Mouse (Mus musculus) CH12.LX (cell line): ENCODE results near the gene Rps2. TPM values are rescaled to one million over a fixed set of nuclear protein-coding genes. Genes with fewer than 3 reads are reported as not detected.

Experiments
- DNase-seq: peaks from one replicate; pipeline ENCODE4 v3.0.0-alpha.2; 2013; ENCODE audit errors: extremely low read depth
- H3K27ac ChIP-seq: 2 replicates; pipeline ENCODE4 v1.5.1; 2012; ENCODE audit warnings: low read depth, mild to moderate bottlenecking, control low read depth, moderate library complexity; ENCODE audit not compliant: insufficient read depth
- H3K27me3 ChIP-seq: replicated peaks from 2 replicates; pipeline ENCODE3; 2012; ENCODE audit warnings: inconsistent platforms
- H3K36me3 ChIP-seq, 2 experiments: replicated peaks in 1 of 2; 2 replicates each; pipeline versions ENCODE3 to v1.6.1; 2012; ENCODE audit warnings: inconsistent platforms in 1 of 2, low read length in 1 of 2, mild to moderate bottlenecking in 1 of 2, mixed read lengths in 1 of 2, moderate library complexity in 1 of 2; ENCODE audit not compliant: control insufficient read depth in 1 of 2, insufficient read depth in 1 of 2
- H3K4me1 ChIP-seq, 2 experiments: 2 replicates each; pipeline ENCODE4 v1.6.1; 2012; ENCODE audit warnings: inconsistent platforms in 1 of 2, moderate library complexity in 1 of 2; ENCODE audit not compliant: insufficient read depth in 2 of 2, control insufficient read depth in 1 of 2
- H3K4me2 ChIP-seq: 2 replicates; pipeline ENCODE4 v1.6.1; 2012; ENCODE audit warnings: low read depth, mild to moderate bottlenecking, control low read depth; ENCODE audit not compliant: poor library complexity, insufficient read depth, severe bottlenecking
- H3K4me3 ChIP-seq, 3 experiments: fragments of 150-350 bp in 1 of 3; sonication (generic) in 1 of 3; replicated peaks in 1 of 3; 2 replicates each; pipeline versions ENCODE3 to v1.5.1; 2011 to 2012; ENCODE audit warnings: low read depth in 2 of 3, low read length in 2 of 3, mild to moderate bottlenecking in 2 of 3, moderate library complexity in 2 of 3, control low read depth in 1 of 3, improper control_type of control experiment in 1 of 3, inconsistent platforms in 1 of 3, mixed read lengths in 1 of 3; ENCODE audit not compliant: poor library complexity in 1 of 3
- H3K79me2 ChIP-seq: replicated peaks from 2 replicates; pipeline ENCODE4 v1.6.1; 2012; ENCODE audit warnings: mild to moderate bottlenecking, moderate library complexity; ENCODE audit not compliant: control insufficient read depth, poor library complexity, insufficient read depth, severe bottlenecking; ENCODE audit errors: extremely low read depth
- H3K9ac ChIP-seq: 2 replicates; pipeline ENCODE4 v1.6.1; 2012; ENCODE audit warnings: low read depth, mild to moderate bottlenecking, control low read depth, moderate library complexity; ENCODE audit not compliant: insufficient read depth
- H3K9me3 ChIP-seq: replicated peaks from 2 replicates; pipeline ENCODE3; 2012; ENCODE audit warnings: low read length, inconsistent platforms, mixed read lengths
- BHLHE40 ChIP-seq: IDR thresholded peaks from 2 replicates; pipeline ENCODE4 v1.6.1; 2011; ENCODE audit warnings: mild to moderate bottlenecking, low read depth, low read length, improper control_type of control experiment
- CHD1 ChIP-seq: IDR thresholded peaks from 2 replicates; pipeline ENCODE4 v1.6.1; 2012; ENCODE audit warnings: low read depth, low read length, improper control_type of control experiment, inconsistent platforms
- CHD2 ChIP-seq: IDR thresholded peaks from 2 replicates; pipeline ENCODE4 v1.6.1; 2011; ENCODE audit warnings: low read length, improper control_type of control experiment
- ELF1 ChIP-seq: IDR thresholded peaks from 2 replicates; pipeline ENCODE4 v1.6.1; 2014; ENCODE audit warnings: low read depth, mild to moderate bottlenecking, inconsistent platforms, low read length, improper control_type of control experiment
- EP300 ChIP-seq: IDR thresholded peaks from 2 replicates; pipeline ENCODE4 v1.6.1; 2011; ENCODE audit warnings: low read length, improper control_type of control experiment
- ETS1 ChIP-seq: conservative IDR thresholded peaks from 2 replicates; pipeline ENCODE4 v1.6.1; 2012; ENCODE audit warnings: low read depth, mild to moderate bottlenecking, inconsistent platforms, low read length, improper control_type of control experiment, moderate library complexity
- HCFC1 ChIP-seq: IDR thresholded peaks from 2 replicates; pipeline ENCODE4 v1.6.1; 2012; ENCODE audit warnings: low read depth, mild to moderate bottlenecking, inconsistent platforms, low read length, improper control_type of control experiment
- IRF4 ChIP-seq: IDR thresholded peaks from 2 replicates; pipeline ENCODE4 v1.6.1; 2014; ENCODE audit warnings: low read depth, mild to moderate bottlenecking, inconsistent platforms, low read length, improper control_type of control experiment
- JUN ChIP-seq: IDR thresholded peaks from 2 replicates; pipeline ENCODE4 v1.6.1; 2011; ENCODE audit warnings: low read depth, mild to moderate bottlenecking, low read length, improper control_type of control experiment, moderate library complexity; ENCODE audit not compliant: insufficient read depth
- JUND ChIP-seq: conservative IDR thresholded peaks from 2 replicates; pipeline ENCODE4 v1.6.1; 2011; ENCODE audit warnings: low read depth, low read length, improper control_type of control experiment
- KAT2A ChIP-seq: IDR thresholded peaks from 2 replicates; pipeline ENCODE4 v1.6.1; 2012; ENCODE audit warnings: low read length, improper control_type of control experiment, inconsistent platforms; ENCODE audit not compliant: insufficient replicate concordance
- MEF2A ChIP-seq: IDR thresholded peaks from 2 replicates; pipeline ENCODE4 v1.6.1; 2014; ENCODE audit warnings: low read depth, mild to moderate bottlenecking, inconsistent platforms, low read length, improper control_type of control experiment, borderline replicate concordance
- MXI1 ChIP-seq: IDR thresholded peaks from 2 replicates; pipeline ENCODE4 v1.6.1; 2011; ENCODE audit warnings: mild to moderate bottlenecking, low read depth, low read length, improper control_type of control experiment
- NRF1 ChIP-seq: IDR thresholded peaks from 2 replicates; pipeline ENCODE4 v1.6.1; 2014; ENCODE audit warnings: low read depth, mild to moderate bottlenecking, inconsistent platforms, low read length, improper control_type of control experiment, moderate library complexity
- PAX5 ChIP-seq: IDR thresholded peaks from 2 replicates; pipeline ENCODE4 v1.6.1; 2012; ENCODE audit warnings: low read length, inconsistent platforms, mixed read lengths
- POLR2A ChIP-seq: IDR thresholded peaks from 2 replicates; pipeline ENCODE4 v1.6.1; 2011; ENCODE audit warnings: low read depth, mild to moderate bottlenecking, improper control_type of control experiment, low read length
- POLR2AphosphoS2 ChIP-seq: IDR thresholded peaks from 2 replicates; pipeline ENCODE4 v1.6.1; 2011; ENCODE audit warnings: low read depth, low read length, improper control_type of control experiment
- RCOR1 ChIP-seq: conservative IDR thresholded peaks from 2 replicates; pipeline ENCODE4 v1.6.1; 2012; ENCODE audit warnings: low read depth, mild to moderate bottlenecking, inconsistent platforms, low read length, improper control_type of control experiment
- SIN3A ChIP-seq: IDR thresholded peaks from 2 replicates; pipeline ENCODE4 v1.6.1; 2012; ENCODE audit warnings: low read length, improper control_type of control experiment, inconsistent platforms
- TCF12 ChIP-seq: IDR thresholded peaks from 2 replicates; pipeline ENCODE4 v1.6.1; 2014; ENCODE audit warnings: low read depth, mild to moderate bottlenecking, inconsistent platforms, low read length, improper control_type of control experiment
- USF2 ChIP-seq: conservative IDR thresholded peaks from 2 replicates; pipeline ENCODE4 v1.6.1; 2011; ENCODE audit warnings: low read depth, low read length, improper control_type of control experiment
- ZC3H11A ChIP-seq: IDR thresholded peaks from 2 replicates; pipeline ENCODE4 v1.6.1; 2012; ENCODE audit warnings: low read depth, mild to moderate bottlenecking, inconsistent platforms, low read length, improper control_type of control experiment
- ZMIZ1 ChIP-seq: IDR thresholded peaks from 2 replicates; pipeline ENCODE4 v1.6.1; 2012; ENCODE audit warnings: low read depth, mild to moderate bottlenecking, inconsistent platforms, low read length, improper control_type of control experiment
- dilution Hi-C: fragments of 300-500 bp; cut with MboI; formaldehyde crosslinking; loops from 2 replicates; pipeline ENCODE4 v1.14.3; 2020; ENCODE audit warnings: low sequenced_read_pairs; ENCODE audit not compliant: extremely low pct_unique_long_range_greater_than_20kb, extremely low pct_ligation_motif_present
- in situ Hi-C: fragments of 300-500 bp; cut with MboI; formaldehyde crosslinking; loops from 3 replicates; pipeline ENCODE4 v1.14.3; 2019; ENCODE audit warnings: low sequenced_read_pairs, low pct_ligation_motif_present, low pct_unique_long_range_greater_than_20kb, mixed read lengths
- polyA plus RNA-seq: library from polyadenylated mRNA; unstranded; fragments of >175 nt; gene quantifications from 2 replicates; pipeline ENCODE4 v1.2.1, GENCODE M21; 2012; ENCODE audit warnings: low read depth; ENCODE audit not compliant: insufficient read length
- total RNA-seq, 2 experiments: library from RNA; depleted of rRNA; stranded (reverse); fragments of 300-350 nt in 1 of 2; fragments of >200 nt in 1 of 2; gene quantifications; 2 replicates each; pipeline ENCODE4 v1.2.3; 2012 to 2014

The Rps2 gene
- total and polyA plus RNA-seq, 3 experiments = 2,057 to 6,050 (median 5,410) TPM

DNA sequence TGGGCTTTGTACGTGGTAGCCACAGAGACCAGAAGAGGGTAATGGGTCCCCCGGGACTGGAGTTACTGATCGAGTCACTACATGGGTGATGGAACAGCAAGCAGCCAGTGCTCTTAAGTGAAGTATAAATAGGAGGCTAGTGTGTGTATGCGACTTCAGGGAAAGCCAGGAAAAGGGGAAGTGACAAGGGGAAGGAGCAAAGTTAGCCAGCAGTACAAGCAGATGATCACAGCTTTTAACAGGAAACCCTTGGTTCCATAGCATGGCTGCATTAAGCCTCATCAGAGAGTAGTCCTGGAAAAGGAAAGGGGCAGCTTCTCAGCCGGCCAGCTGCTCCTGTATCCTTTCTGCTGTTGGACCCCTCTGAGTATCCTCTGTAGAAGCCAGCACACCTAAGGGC lies 25.5 kb upstream of the Rps2 start:
- in situ Hi-C loops = no loop called here
- no peak for TF ChIP-seq KAT2A
- Histone ChIP-seq H3K4me3 (no peak overlapping the region), H3K9ac (no peak overlapping the region), H3K36me3 (peaks cover 8 to 19% of the 10 kb centered on the region in 2 experiments), H3K79me2 (no peaks in the 10 kb centered on the region), H3K4me1 (peaks cover 11 to 38% of the 10 kb centered on the region in 2 experiments), H3K27me3 (peaks cover 27% of the 10 kb centered on the region), H3K9me3 (no peaks in the 10 kb centered on the region), H3K27ac (no peak overlapping the region), H3K4me2 (no peak overlapping the region)
- dilution Hi-C loops = no loop called here
- DNase-seq = peak; percentile 38

DNA sequence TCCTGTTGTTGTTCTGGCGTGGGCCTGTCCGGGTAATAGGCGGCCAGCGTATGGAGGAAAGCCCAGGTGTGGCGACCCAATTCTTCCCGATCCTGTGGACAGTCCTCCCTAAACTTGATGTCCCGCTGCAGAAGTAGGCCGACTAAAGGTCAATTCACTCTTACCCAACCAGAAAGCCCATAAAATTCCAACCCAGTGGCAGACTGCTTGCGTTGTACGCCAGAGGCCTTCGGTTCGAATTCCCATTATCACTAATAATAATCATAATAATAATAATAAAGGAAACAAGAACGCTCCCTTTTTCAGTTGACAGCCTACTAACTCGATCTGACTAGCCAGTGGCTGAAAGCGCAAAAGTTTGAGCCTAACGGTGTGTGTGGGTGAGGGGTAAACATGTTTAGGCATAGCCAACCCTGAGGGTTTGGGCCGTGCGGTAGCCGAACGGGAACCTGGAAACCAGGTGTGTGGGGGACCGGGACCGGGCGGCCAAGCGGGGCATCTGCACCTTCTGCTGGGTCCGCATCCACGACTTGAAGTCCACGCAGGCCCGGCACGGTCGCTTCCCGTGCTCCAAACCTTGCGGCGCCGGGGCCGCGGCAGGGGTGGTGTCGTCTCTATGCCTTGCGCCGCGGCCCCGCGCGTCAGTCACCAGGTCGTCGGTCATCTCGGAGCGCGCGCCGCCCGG lies 22.4 kb upstream of the Rps2 start:
- Histone ChIP-seq H3K9ac (peak overlapping the region; percentile 72), H3K4me3 (peak overlapping the region; percentile 79 to 86 (median 85)), H3K4me2 (peak overlapping the region; percentile 70), H3K27me3 (peaks cover 5% of the 10 kb centered on the region), H3K9me3 (no peaks in the 10 kb centered on the region), H3K79me2 (no peaks in the 10 kb centered on the region), H3K27ac (peak overlapping the region; percentile 36), H3K36me3 (peaks cover 19 to 39% of the 10 kb centered on the region in 2 experiments), H3K4me1 (peaks cover 11 to 53% of the 10 kb centered on the region in 2 experiments)
- dilution Hi-C loops (no loop called here), in situ Hi-C loops (no loop called here)
- no peak for DNase-seq
- TF ChIP-seq POLR2A (no peak), JUND (no peak), JUN (no peak), RCOR1 (no peak), KAT2A (no peak), POLR2AphosphoS2 (no peak), IRF4 (no peak), EP300 (no peak), NRF1 (no peak), ETS1 (no peak), SIN3A (no peak)

DNA sequence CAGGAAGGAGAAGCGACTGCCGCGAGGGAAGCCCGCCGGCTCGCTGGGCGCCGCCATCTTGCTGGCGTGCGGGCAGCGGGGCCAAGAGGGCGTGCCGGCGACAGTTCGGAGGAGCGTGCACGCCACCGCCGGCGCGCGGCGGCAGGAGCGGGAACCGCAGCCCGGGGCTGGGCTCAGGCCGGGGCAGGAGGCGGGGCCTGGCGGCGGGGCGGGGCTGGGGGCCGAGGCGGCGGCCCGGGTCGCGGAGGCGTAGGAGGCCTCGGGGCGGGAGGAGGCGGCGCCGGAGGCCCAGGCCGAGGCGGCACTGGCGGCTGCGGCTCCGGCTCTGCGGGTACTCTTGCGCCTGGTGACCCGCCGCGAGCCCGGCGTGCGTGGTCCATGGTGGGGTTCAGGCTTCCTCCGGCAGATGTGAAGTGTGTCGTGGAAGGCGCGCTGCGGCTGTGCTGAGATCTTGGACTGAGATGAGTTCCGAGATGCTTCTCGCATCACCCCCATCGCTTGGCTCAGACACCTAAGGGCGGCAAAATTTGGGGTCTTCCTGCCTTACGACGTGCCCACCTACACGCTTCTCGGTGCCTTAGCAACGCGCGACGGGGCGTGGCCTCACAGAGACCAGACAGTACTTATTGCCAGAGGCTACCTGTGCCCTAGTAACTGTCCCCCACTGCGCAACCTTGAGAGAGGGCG lies 21.8 kb upstream of the Rps2 start, which contains the start of the genes Gfer and Noxo1:
Gene Gfer (minus strand): TSS at position 146 of the 687 bp plus-strand sequence.
Gene Noxo1 (plus strand): TSS at position 224 of the 687 bp plus-strand sequence.
- no peaks in the 10 kb centered on the region for H3K9me3 ChIP-seq
- H3K4me1 ChIP-seq = peaks cover 11 to 53% of the 10 kb centered on the region in 2 experiments
- H3K27ac ChIP-seq = peak within 1 kb of the TSS; percentile 41
- peak; percentile 72 for DNase-seq
- peaks cover 25 to 46% of the 10 kb centered on the region in 2 experiments for H3K36me3 ChIP-seq
- peak within 1 kb of the TSS; percentile 70 for H3K4me2 ChIP-seq
- H3K4me3 ChIP-seq = peak within 1 kb of the TSS; percentile 79 to 87 (median 85)
- H3K9ac ChIP-seq = peak within 1 kb of the TSS; percentile 72
- H3K79me2 ChIP-seq = no peaks in the 10 kb centered on the region
- dilution Hi-C loops (no loop called here), in situ Hi-C loops (no loop called here)
- no peaks in the 10 kb centered on the region for H3K27me3 ChIP-seq
- TF ChIP-seq POLR2A = peak; percentile 84
- TF ChIP-seq PAX5 = no peak
- peak; percentile 10; the same call in 1 of the 2 replicates for TF ChIP-seq HCFC1
- no peak for TF ChIP-seq MEF2A
- no peak for TF ChIP-seq EP300
- peak; percentile 75 for TF ChIP-seq TCF12
- no peak for TF ChIP-seq CHD2
- peak; percentile 61; the same call in 1 of the 2 replicates for TF ChIP-seq ZMIZ1
- TF ChIP-seq MXI1 = peak; percentile 85
- TF ChIP-seq CHD1 = no peak
- peak; percentile 27; the same call in 1 of the 2 replicates for TF ChIP-seq ELF1
- TF ChIP-seq NRF1 = peak; percentile 48; the same call in 1 of the 2 replicates
- no peak for TF ChIP-seq USF2
- TF ChIP-seq BHLHE40 = peak; percentile 74
- peak; percentile 57 for TF ChIP-seq SIN3A
- no peak for TF ChIP-seq RCOR1
- TF ChIP-seq ZC3H11A = no peak
